Mouse (Mus musculus) embryonic facial prominence, embryonic 10.5 days (tissue): ENCODE results near the gene Rtkn2. TPM values are rescaled to one million over a fixed set of nuclear protein-coding genes. Genes with fewer than 3 reads are reported as not detected.

Experiments used
- DNase-seq: peaks from one replicate; pipeline ENCODE4 v3.0.0-alpha.2; 2017; ENCODE audit warnings: low spot score
- H3K27ac ChIP-seq: fragments of 300-500 bp; sonication (generic); replicated peaks from 2 replicates; pipeline ENCODE4 v1.5.1; 2016; ENCODE audit warnings: mild to moderate bottlenecking
- H3K27me3 ChIP-seq: fragments of 300-500 bp; sonication (generic); replicated peaks from 2 replicates; pipeline ENCODE4 v1.6.1; 2016; ENCODE audit warnings: low read depth, mild to moderate bottlenecking; ENCODE audit not compliant: poor library complexity, severe bottlenecking
- H3K36me3 ChIP-seq: fragments of 300-500 bp; sonication (generic); replicated peaks from 2 replicates; pipeline ENCODE4 v1.6.1; 2016; ENCODE audit warnings: mild to moderate bottlenecking, moderate library complexity
- H3K4me1 ChIP-seq: fragments of 300-500 bp; sonication (generic); 2 replicates; pipeline ENCODE4 v1.6.1; 2016
- H3K4me3 ChIP-seq: fragments of 300-500 bp; sonication (generic); 2 replicates; pipeline ENCODE4 v1.5.1; 2016; ENCODE audit warnings: mild to moderate bottlenecking, moderate library complexity
- H3K9me3 ChIP-seq: fragments of 300-500 bp; sonication (generic); 2 replicates; pipeline ENCODE4 v1.6.1; 2016; ENCODE audit warnings: mild to moderate bottlenecking
- WGBS: fragments of 180-500 bp; shearing (Covaris S2); methylation state at CpG from one replicate; pipeline ENCODE4 v1.1.7; 2016; 5-methylcytosine and 5-hydroxymethylcytosine counted together
- polyA plus RNA-seq: library from polyadenylated mRNA; unstranded; fragments of >200 nt; fragmentation: Nextera tagmentation; extraction: Ambion mirVana; gene quantifications from 2 replicates; pipeline ENCODE4 v1.2.1, GENCODE M21; 2016

Rtkn2 gene
- polyA plus RNA-seq, 1 experiment from 2014 or later, result 11.7 TPM

GRCm38 (mm10) chr10:68072626-68073025 is 93.3 kb downstream of the Rtkn2 start:
- no peak for DNase-seq
- Histone ChIP-seq H3K36me3 (no peaks in the 10 kb centered on the region), H3K9me3 (no peaks in the 10 kb centered on the region), H3K4me3 (no peak overlapping the region), H3K27ac (no peak overlapping the region), H3K27me3 (no peaks in the 10 kb centered on the region), H3K4me1 (no peaks in the 10 kb centered on the region)
- WGBS, result 88% methylated on average over 4 of the region's 4 CpGs

GRCm38 (mm10) chr10:68074291-68074690 is 94.9 kb downstream of the Rtkn2 start:
- Histone ChIP-seq H3K36me3 (no peaks in the 10 kb centered on the region), H3K27ac (no peak overlapping the region), H3K27me3 (no peaks in the 10 kb centered on the region), H3K4me3 (no peak overlapping the region), H3K9me3 (no peaks in the 10 kb centered on the region), H3K4me1 (no peaks in the 10 kb centered on the region)
- WGBS, result 89% methylated on average over 12 of the region's 12 CpGs
- DNase-seq, result no peak

- Histone ChIP-seq H3K9me3 (no peaks in the 10 kb centered on the region), H3K36me3 (no peaks in the 10 kb centered on the region), H3K27me3 (no peaks in the 10 kb centered on the region), H3K27ac (no peak overlapping the region), H3K4me1 (no peaks in the 10 kb centered on the region), H3K4me3 (no peak overlapping the region)
- DNase-seq, result no peak
- WGBS, result 94% methylated on average over 5 of the region's 5 CpGs
Measured at GRCm38 (mm10) chr10:68075181-68075580, 95.8 kb downstream of the Rtkn2 start.

- no peak overlapping the region for H3K4me3 ChIP-seq
- H3K27ac ChIP-seq, result no peak overlapping the region
- H3K36me3 ChIP-seq, result no peaks in the 10 kb centered on the region
- H3K4me1 ChIP-seq, result no peaks in the 10 kb centered on the region
- no peaks in the 10 kb centered on the region for H3K27me3 ChIP-seq
- 94% methylated on average over 3 of the region's 3 CpGs for whole genome bisulfite sequencing
- no peak for DNase-seq
- no peaks in the 10 kb centered on the region for H3K9me3 ChIP-seq
Measured at GRCm38 (mm10) chr10:68078708-68079107, 99.3 kb downstream of the Rtkn2 start.

GRCm38 (mm10) chr10:68079910-68080670 is 100.7 kb downstream of the Rtkn2 start:
- WGBS, result 84% methylated on average over 10 of the region's 10 CpGs
- DNase-seq, result no peak
- no peak overlapping the region for H3K27ac ChIP-seq
- no peaks in the 10 kb centered on the region for H3K4me1 ChIP-seq
- H3K4me3 ChIP-seq, result no peak overlapping the region
- no peaks in the 10 kb centered on the region for H3K9me3 ChIP-seq
- no peaks in the 10 kb centered on the region for H3K36me3 ChIP-seq
- H3K27me3 ChIP-seq, result no peaks in the 10 kb centered on the region

- no peaks in the 10 kb centered on the region for H3K9me3 ChIP-seq
- 77% methylated on average over 6 of the region's 6 CpGs for whole genome bisulfite sequencing
- no peaks in the 10 kb centered on the region for H3K27me3 ChIP-seq
- peak; percentile 4 for DNase-seq
- no peaks in the 10 kb centered on the region for H3K4me1 ChIP-seq
- H3K4me3 ChIP-seq, result no peak overlapping the region
- no peaks in the 10 kb centered on the region for H3K36me3 ChIP-seq
- no peak overlapping the region for H3K27ac ChIP-seq
Measured at GRCm38 (mm10) chr10:68081712-68082111, 102.3 kb downstream of the Rtkn2 start.

- Histone ChIP-seq H3K4me3 (no peak overlapping the region), H3K9me3 (no peaks in the 10 kb centered on the region), H3K27ac (no peak overlapping the region), H3K27me3 (no peaks in the 10 kb centered on the region), H3K36me3 (no peaks in the 10 kb centered on the region), H3K4me1 (no peaks in the 10 kb centered on the region)
- DNase-seq, result no peak
- 83% methylated on average over 4 of the region's 4 CpGs for WGBS
Measured at GRCm38 (mm10) chr10:68085574-68085973, 106.2 kb downstream of the Rtkn2 start.

- Histone ChIP-seq H3K4me1 (no peaks in the 10 kb centered on the region), H3K36me3 (no peaks in the 10 kb centered on the region), H3K27ac (no peak overlapping the region), H3K9me3 (no peaks in the 10 kb centered on the region), H3K27me3 (no peaks in the 10 kb centered on the region), H3K4me3 (no peak overlapping the region)
- no peak for DNase-seq
- WGBS, result 80% methylated on average over 4 of the region's 4 CpGs
Measured at GRCm38 (mm10) chr10:68086973-68087372, 107.6 kb downstream of the Rtkn2 start.

- Histone ChIP-seq H3K27ac (no peak overlapping the region), H3K27me3 (no peaks in the 10 kb centered on the region), H3K4me1 (no peaks in the 10 kb centered on the region), H3K9me3 (no peaks in the 10 kb centered on the region), H3K4me3 (no peak overlapping the region), H3K36me3 (no peaks in the 10 kb centered on the region)
- DNase-seq, result no peak
- 81% methylated on average over 3 of the region's 3 CpGs for WGBS
Measured at GRCm38 (mm10) chr10:68087722-68088121, 108.4 kb downstream of the Rtkn2 start.

GRCm38 (mm10) chr10:68089435-68090196 is 110.2 kb downstream of the Rtkn2 start:
- H3K27ac ChIP-seq, result no peak overlapping the region
- no peaks in the 10 kb centered on the region for H3K27me3 ChIP-seq
- no peaks in the 10 kb centered on the region for H3K4me1 ChIP-seq
- H3K9me3 ChIP-seq, result no peaks in the 10 kb centered on the region
- no peak overlapping the region for H3K4me3 ChIP-seq
- 75% methylated on average over 15 of the region's 15 CpGs for WGBS
- peaks cover 12% of the 10 kb centered on the region for H3K36me3 ChIP-seq
- no peak for DNase-seq

GRCm38 (mm10) chr10:68090197-68090535 is 110.8 kb downstream of the Rtkn2 start:
- peaks cover 18% of the 10 kb centered on the region for H3K36me3 ChIP-seq
- H3K27me3 ChIP-seq, result no peaks in the 10 kb centered on the region
- H3K4me1 ChIP-seq, result no peaks in the 10 kb centered on the region
- no peak overlapping the region for H3K4me3 ChIP-seq
- H3K9me3 ChIP-seq, result no peaks in the 10 kb centered on the region
- H3K27ac ChIP-seq, result no peak overlapping the region
- WGBS, result 83% methylated on average over 4 of the region's 4 CpGs
- no peak for DNase-seq

GRCm38 (mm10) chr10:68090544-68090943 is 111.2 kb downstream of the Rtkn2 start:
- Histone ChIP-seq H3K4me3 (no peak overlapping the region), H3K4me1 (no peaks in the 10 kb centered on the region), H3K9me3 (no peaks in the 10 kb centered on the region), H3K36me3 (peaks cover 22% of the 10 kb centered on the region), H3K27ac (no peak overlapping the region), H3K27me3 (no peaks in the 10 kb centered on the region)
- no peak for DNase-seq
- 84% methylated on average over 3 of the region's 3 CpGs for WGBS

GRCm38 (mm10) chr10:68091011-68091410 is 111.6 kb downstream of the Rtkn2 start:
- Histone ChIP-seq H3K9me3 (no peaks in the 10 kb centered on the region), H3K27me3 (no peaks in the 10 kb centered on the region), H3K27ac (no peak overlapping the region), H3K4me1 (no peaks in the 10 kb centered on the region), H3K4me3 (no peak overlapping the region), H3K36me3 (peaks cover 25% of the 10 kb centered on the region)
- DNase-seq, result no peak
- WGBS, result 81% methylated on average over 11 of the region's 11 CpGs
